Mouse (Mus musculus) cortical plate, adult 2 months (tissue): ENCODE results near the gene Atp13a2.

Experiments used
- CTCF ChIP-seq: fragments of 200-500 bp; IDR thresholded peaks from 2 replicates; pipeline ENCODE4 v1.5.1; 2011; ENCODE audit warnings: mild to moderate bottlenecking, control low read depth, low read length; ENCODE audit not compliant: insufficient read depth; ENCODE audit errors: extremely low read depth
- POLR2A ChIP-seq: fragments of 200-500 bp; IDR thresholded peaks from 2 replicates; pipeline ENCODE4 v1.6.1; 2011; ENCODE audit warnings: mild to moderate bottlenecking, low read length, control low read depth; ENCODE audit not compliant: insufficient read depth; ENCODE audit errors: extremely low read depth

GRCm38 (mm10) chr4:140967386-140968159, 19.1 kb upstream of the Atp13a2 start:
- TF ChIP-seq POLR2A (no peak), CTCF (no peak)
